In genomic region chr8:104171050-104171620, GRCm38 (mm10) we compare ENCODE assay signal across 8 mouse cellular contexts. TPM values are rescaled to one million over a fixed set of nuclear protein-coding genes. Genes with fewer than 3 reads are reported as not detected.
A peak's percentile ranks its signal among the peaks of the same experiment; 100 is the strongest.
DNase-seq lines count a peak whose midpoint lies in the region; ATAC-seq and TF ChIP-seq lines count a peak whose summit lies in the region.

No protein-coding gene starts in this region.

- peaks cover 12% of the 10 kb centered on the region for H3K27me3 ChIP-seq in liver, adult 2 months (ENCODE audit: control insufficient read depth, insufficient read depth, low read length)
- peaks cover 60% of the 10 kb centered on the region for H3K27me3 ChIP-seq in limb, embryonic 10.5 days (ENCODE audit: low read depth, poor library complexity, severe bottlenecking)
- peaks cover 32% of the 10 kb centered on the region for H3K27me3 ChIP-seq in neural tube, embryonic 13.5 days

- no peak for TF ChIP-seq POLR2A in liver, adult 2 months (IDR thresholded peaks at IDR 0.05; ENCODE audit: extremely low read depth, insufficient read depth, low read length)
- no peak for TF ChIP-seq POLR2A in embryonic fibroblast, embryonic 13.5 days (IDR thresholded peaks at IDR 0.05; ENCODE audit: low read depth, low read length)

- no peaks in the 10 kb centered on the region for H3K4me1 ChIP-seq in liver, adult 2 months (ENCODE audit: control insufficient read depth, insufficient read depth, low read length)
- no peaks in the 10 kb centered on the region for H3K4me1 ChIP-seq in embryonic fibroblast, embryonic 13.5 days (ENCODE audit: control insufficient read depth, insufficient read depth, low read length)
- H3K4me1 ChIP-seq in limb, embryonic 10.5 days, result peaks cover 17% of the 10 kb centered on the region
- peaks cover 12% of the 10 kb centered on the region; the same call in 1 of the 2 replicates for H3K4me1 ChIP-seq in neural tube, embryonic 13.5 days (replicated peaks)

- no peaks in the 10 kb centered on the region for H3K79me2 ChIP-seq in liver, adult 2 months (ENCODE audit: control insufficient read depth, insufficient read depth, low read length)

- no peaks in the 10 kb centered on the region; the same call in 1 of the 2 replicates for H3K9me3 ChIP-seq in limb, embryonic 10.5 days (replicated peaks)
- H3K9me3 ChIP-seq in neural tube, embryonic 13.5 days, result no peaks in the 10 kb centered on the region

- peak overlapping the region; percentile 89 for H3K4me2 ChIP-seq in neural tube, embryonic 13.5 days

- H3K27ac ChIP-seq in liver, adult 2 months (replicated peaks; ENCODE audit: insufficient read depth, low read depth, low read length), result no peak overlapping the region
- H3K27ac ChIP-seq in embryonic fibroblast, embryonic 13.5 days (ENCODE audit: insufficient read depth, low read length), result no peak overlapping the region
- peak overlapping the region; percentile 77 for H3K27ac ChIP-seq in limb, embryonic 10.5 days
- H3K27ac ChIP-seq in neural tube, embryonic 13.5 days (replicated peaks), result peak overlapping the region; percentile 61; the same call in 1 of the 2 replicates

- no peak overlapping the region for H3K9ac ChIP-seq in liver, adult 2 months (ENCODE audit: low read depth, low read length)
- H3K9ac ChIP-seq in neural tube, embryonic 13.5 days, result peak overlapping the region; percentile 91

- WGBS in liver, adult 2 months, result 6% methylated on average over 28 of the region's 32 CpGs
- WGBS in limb, embryonic 10.5 days, result 5% methylated on average over 32 of the region's 32 CpGs
- 4% methylated on average over 32 of the region's 32 CpGs for WGBS in neural tube, embryonic 13.5 days

- peak overlapping the region; percentile 41; the same call in 1 of the 2 replicates for H3K4me3 ChIP-seq in liver, adult 2 months (ENCODE audit: insufficient read depth, low read depth, low read length)
- peak overlapping the region; percentile 36 for H3K4me3 ChIP-seq in embryonic fibroblast, embryonic 13.5 days (ENCODE audit: insufficient read depth, low read length)
- peak overlapping the region; percentile 79 for H3K4me3 ChIP-seq in limb, embryonic 10.5 days
- H3K4me3 ChIP-seq in neural tube, embryonic 13.5 days, result peak overlapping the region; percentile 68

- peak; percentile 34 for ATAC-seq in neural tube, embryonic 13.5 days (ENCODE audit: low read depth)

- H3K36me3 ChIP-seq in liver, adult 2 months (ENCODE audit: control insufficient read depth, insufficient read depth, low read length), result no peaks in the 10 kb centered on the region
- no peaks in the 10 kb centered on the region for H3K36me3 ChIP-seq in limb, embryonic 10.5 days
- no peaks in the 10 kb centered on the region for H3K36me3 ChIP-seq in neural tube, embryonic 13.5 days

- DNase-seq in liver, adult 2 months (ENCODE audit: extremely low read depth, low read depth, low spot score), result no peak
- no peak for DNase-seq in liver
- no peak for DNase-seq in limb, embryonic 10.5 days (ENCODE audit: low spot score)
- DNase-seq in adrenal gland, postnatal 14 days, result no peak
- no peak for DNase-seq in cerebellum, adult 9-10 months
- DNase-seq in right cerebral cortex, postnatal 10 days (ENCODE audit: low spot score in 2 of 2), result no peak

- no peak for TF ChIP-seq CTCF in liver, adult 2 months (IDR thresholded peaks at IDR 0.05; ENCODE audit: low read depth, low read length)
- TF ChIP-seq CTCF in embryonic fibroblast, embryonic 13.5 days (IDR thresholded peaks at IDR 0.05; ENCODE audit: borderline replicate concordance, insufficient read depth, low read length), result no peak

RNA-seq across cellular contexts. Expression of gene Bean1, which starts 0.9 kb away (rescaled TPM):
- not detected in 2 replicates for total RNA-seq in liver, adult 2 months (2014; rRNA removed)
- not detected in 2 replicates for polyA plus RNA-seq in liver, adult 2 months (2012; rRNA removed)
- polyA plus RNA-seq in embryonic fibroblast, embryonic 13.5 days (2011; ENCODE audit: insufficient read length, low read depth, missing spikeins), result 0.89 and 0.90 TPM in 2 replicates
- 0.10 and 0.23 TPM in 2 replicates for polyA plus RNA-seq in limb, embryonic 10.5 days (2016; fragmentation: Nextera tagmentation; extraction: Ambion mirVana)
- polyA plus RNA-seq in neural tube, embryonic 13.5 days (2015; fragmentation: Nextera tagmentation; extraction: Ambion mirVana), result 5.8 and 6.0 TPM in 2 replicates
- 7.1 and 10.3 TPM in 2 replicates for total RNA-seq in adrenal gland, postnatal 14 days (2021)

Comparison
In these comparisons a context has a peak if more than half of its experiments do, and no peak if none do; other contexts are left out.
1. H3K27ac ChIP-seq: peak in limb, embryonic 10.5 days (single experiment) and neural tube, embryonic 13.5 days (single experiment); none in liver, adult 2 months (single experiment) and embryonic fibroblast, embryonic 13.5 days (single experiment).
2. Peak in every context shown above with its lines, with median percentiles within 50 percentile points of each other: H3K4me3 ChIP-seq.